Mouse (Mus musculus): ENCODE results near the gene Mindy1. TPM values are rescaled to one million over a fixed set of nuclear protein-coding genes. Genes with fewer than 3 reads are reported as not detected.
"Not testable (repeated sequence)": the region's sequence is repeated elsewhere in the genome, so short reads cannot be mapped to it uniquely, and the experiment has no call there.

The Mindy1 gene
- total RNA-seq, 1 experiment, result 48.8 TPM

GRCm38 (mm10) chr3:95337345-95337744 lies 56.2 kb downstream of the Mindy1 start:
- in situ Hi-C loops (cut with MboI; ENCODE audit: low sequenced_read_pairs in 2 of 2, unreplicated experiment in 2 of 2), result loop anchor here (25.0 kb wide), 1 partner anchor 500 kb away; no protein-coding TSS in a partner anchor

GRCm38 (mm10) chr3:95338251-95338650 lies 57.1 kb downstream of the Mindy1 start:
- H3K9me3 ChIP-seq (ENCODE audit: control insufficient read depth, insufficient read depth, low read depth, low read length), result no peaks in the 10 kb centered on the region
- H3K36me3 ChIP-seq (ENCODE audit: control insufficient read depth, insufficient read depth, low read length, poor library complexity, severe bottlenecking), result peaks cover 51% of the 10 kb centered on the region
- H3K27ac ChIP-seq (ENCODE audit: insufficient read depth, low read depth, low read length, poor library complexity, severe bottlenecking), result peak overlapping the region; percentile 29; the same call in 1 of the 2 replicates
- no peak overlapping the region for H3K4me3 ChIP-seq (ENCODE audit: insufficient read depth in 1 of 2, low read depth in 1 of 2, low read length in 2 of 2, poor library complexity in 1 of 2, severe bottlenecking in 1 of 2)
- peaks cover 4 to 7% of the 10 kb centered on the region in 2 experiments; a peak in 3 of 4 replicates for H3K4me1 ChIP-seq (ENCODE audit: control insufficient read depth in 2 of 2, insufficient read depth in 2 of 2, low read length in 2 of 2, poor library complexity in 1 of 2)
- no peak overlapping the region for H3K9ac ChIP-seq (ENCODE audit: insufficient read depth, low read depth, low read length, poor library complexity, severe bottlenecking)
- TF ChIP-seq CHD2 (IDR thresholded peaks at IDR 0.05; ENCODE audit: low read depth, low read length) (no peak), MAFK (IDR thresholded peaks at IDR 0.05; ENCODE audit: insufficient read depth, low read depth, low read length) (no peak), ZC3H11A (IDR thresholded peaks at IDR 0.05; ENCODE audit: borderline replicate concordance, low read depth, low read length) (no peak), HCFC1 (IDR thresholded peaks at IDR 0.05; ENCODE audit: borderline replicate concordance, insufficient read depth, low read length) (no peak), ZNF384 (IDR thresholded peaks at IDR 0.05; ENCODE audit: low read depth, low read length) (no peak)
- in situ Hi-C loops (cut with MboI; ENCODE audit: low sequenced_read_pairs in 2 of 2, unreplicated experiment in 2 of 2), result loop anchor here (25.0 kb wide), 1 partner anchor 499 kb away; no protein-coding TSS in a partner anchor
- no peak for DNase-seq (ENCODE audit: low read depth, low spot score)

More at GRCm38 (mm10) chr3:95337345-95337744, 56.2 kb downstream of the Mindy1 start:
- H3K36me3 ChIP-seq (ENCODE audit: control insufficient read depth, insufficient read depth, low read length, poor library complexity, severe bottlenecking), result peaks cover 45% of the 10 kb centered on the region
- no peak overlapping the region; the same call in 1 of the 2 replicates for H3K27ac ChIP-seq (ENCODE audit: insufficient read depth, low read depth, low read length, poor library complexity, severe bottlenecking)
- no peak overlapping the region for H3K4me3 ChIP-seq (ENCODE audit: insufficient read depth in 1 of 2, low read depth in 1 of 2, low read length in 2 of 2, poor library complexity in 1 of 2, severe bottlenecking in 1 of 2)
- H3K4me1 ChIP-seq (ENCODE audit: control insufficient read depth in 2 of 2, insufficient read depth in 2 of 2, low read length in 2 of 2, poor library complexity in 1 of 2), result peaks cover 0 to 4% of the 10 kb centered on the region in 2 experiments; a peak in 1 of 4 replicates
- DNase-seq (ENCODE audit: low read depth, low spot score), result no peak
- H3K9me3 ChIP-seq (ENCODE audit: control insufficient read depth, insufficient read depth, low read depth, low read length), result no peaks in the 10 kb centered on the region
- TF ChIP-seq MAFK (IDR thresholded peaks at IDR 0.05; ENCODE audit: insufficient read depth, low read depth, low read length) (no peak), HCFC1 (IDR thresholded peaks at IDR 0.05; ENCODE audit: borderline replicate concordance, insufficient read depth, low read length) (no peak), ZC3H11A (IDR thresholded peaks at IDR 0.05; ENCODE audit: borderline replicate concordance, low read depth, low read length) (no peak), CHD2 (IDR thresholded peaks at IDR 0.05; ENCODE audit: low read depth, low read length) (no peak), ZNF384 (IDR thresholded peaks at IDR 0.05; ENCODE audit: low read depth, low read length) (no peak)
- H3K9ac ChIP-seq (ENCODE audit: insufficient read depth, low read depth, low read length, poor library complexity, severe bottlenecking), result no peak overlapping the region

GRCm38 (mm10) chr3:95343356-95344000 lies 62.3 kb downstream of the Mindy1 start:
- in situ Hi-C loops (cut with MboI; ENCODE audit: low sequenced_read_pairs in 2 of 2, unreplicated experiment in 2 of 2), result loop anchor here (25.0 kb wide), 1 partner anchor 494 kb away; no protein-coding TSS in a partner anchor
- H3K4me3 ChIP-seq (ENCODE audit: insufficient read depth in 1 of 2, low read depth in 1 of 2, low read length in 2 of 2, poor library complexity in 1 of 2, severe bottlenecking in 1 of 2); DNase-seq (ENCODE audit: low read depth, low spot score); H3K9me3 ChIP-seq (ENCODE audit: control insufficient read depth, insufficient read depth, low read depth, low read length); H3K9ac ChIP-seq (ENCODE audit: insufficient read depth, low read depth, low read length, poor library complexity, severe bottlenecking): not testable (repeated sequence)
- Histone ChIP-seq H3K4me1 (ENCODE audit: control insufficient read depth in 2 of 2, insufficient read depth in 2 of 2, low read length in 2 of 2, poor library complexity in 1 of 2) (peaks cover 6 to 11% of the 10 kb centered on the region in 2 experiments), H3K36me3 (ENCODE audit: control insufficient read depth, insufficient read depth, low read length, poor library complexity, severe bottlenecking) (peaks cover 45% of the 10 kb centered on the region), H3K27ac (ENCODE audit: insufficient read depth, low read depth, low read length, poor library complexity, severe bottlenecking) (peak overlapping the region; percentile 94)

Other genes starting within 250 kb of the Mindy1 start
- 258 and 291 TPM in 2 replicates for gene Psmd4, start 238.7 kb upstream of the Mindy1 start, total RNA-seq (2012; rRNA removed)
- gene Pip5k1a, start 174.4 kb upstream of the Mindy1 start, total RNA-seq (2012; rRNA removed), result 23.2 and 30.7 TPM in 2 replicates
- 34.4 and 35.7 TPM in 2 replicates for gene Vps72, start 170.3 kb upstream of the Mindy1 start, total RNA-seq (2012; rRNA removed)
- gene Tmod4, start 156.9 kb upstream of the Mindy1 start, total RNA-seq (2012; rRNA removed), result 0.36 TPM in 1 of 2 replicates, not detected in the other
- gene Scnm1, start 147.3 kb upstream of the Mindy1 start, total RNA-seq (2012; rRNA removed), result 38.1 and 39.2 TPM in 2 replicates
- gene Lysmd1, start 147.3 kb upstream of the Mindy1 start, total RNA-seq (2012; rRNA removed), result 4.4 and 5.1 TPM in 2 replicates
- 1.0 and 1.3 TPM in 2 replicates for gene Tnfaip8l2, start 139.0 kb upstream of the Mindy1 start, total RNA-seq (2012; rRNA removed)
- gene Sema6c, start 120.9 kb upstream of the Mindy1 start, total RNA-seq (2012; rRNA removed), result 15.3 and 34.7 TPM in 2 replicates
- gene Gabpb2, start 63.4 kb upstream of the Mindy1 start, total RNA-seq (2012; rRNA removed), result 28.7 and 30.7 TPM in 2 replicates
- gene Cdc42se1, start 52.6 kb upstream of the Mindy1 start, total RNA-seq (2012; rRNA removed), result 43.2 and 51.4 TPM in 2 replicates
- gene Mllt11, start 49.2 kb upstream of the Mindy1 start, total RNA-seq (2012; rRNA removed), result 5.3 and 10.1 TPM in 2 replicates
- gene Gm128, start 39.7 kb upstream of the Mindy1 start, total RNA-seq (2012; rRNA removed), result 2.0 and 3.0 TPM in 2 replicates
- 6.7 and 16.0 TPM in 2 replicates for gene Bnipl, start 30.2 kb upstream of the Mindy1 start, total RNA-seq (2012; rRNA removed)
- 26.4 and 29.5 TPM in 2 replicates for gene Prune1, start 731 bp downstream of the Mindy1 start, total RNA-seq (2012; rRNA removed)
- gene Anxa9, start 25.8 kb downstream of the Mindy1 start, total RNA-seq (2012; rRNA removed), result 0.58 and 1.1 TPM in 2 replicates
- 87.6 and 101 TPM in 2 replicates for gene Cers2, start 33.4 kb downstream of the Mindy1 start, total RNA-seq (2012; rRNA removed)
- 54.7 and 59.1 TPM in 2 replicates for gene Setdb1, start 75.9 kb downstream of the Mindy1 start, total RNA-seq (2012; rRNA removed)
- gene 4930558C23Rik, start 121.5 kb downstream of the Mindy1 start, total RNA-seq (2012; rRNA removed), result 0.31 TPM in 1 of 2 replicates, not detected in the other
- 25.1 and 28.8 TPM in 2 replicates for gene Arnt, start 153.0 kb downstream of the Mindy1 start, total RNA-seq (2012; rRNA removed)
- 0.22 and 0.69 TPM in 2 replicates for gene Ctsk, start 217.9 kb downstream of the Mindy1 start, total RNA-seq (2012; rRNA removed)
- gene Ctss, start 245.4 kb downstream of the Mindy1 start, total RNA-seq (2012; rRNA removed), result 0.16 and 0.67 TPM in 2 replicates

Data from ES-E14 (cell line).